Mouse (Mus musculus) activated CD4-positive, CD25-positive, alpha-beta regulatory T cell, adult 4 months (primary cell): ENCODE data around the gene Slc12a7. TPM values are rescaled to one million over a fixed set of nuclear protein-coding genes. Genes with fewer than 3 reads are reported as not detected.
"Not testable (repeated sequence)": the region's sequence is repeated elsewhere in the genome, so short reads cannot be mapped to it uniquely, and the experiment has no call there.

Source experiments
- ATAC-seq: one replicate; pipeline ENCODE4 v1.8.0; 2017
- polyA plus RNA-seq, 2 experiments: library from polyadenylated mRNA; unstranded; fragments of 100-300 nt; shearing (Covaris generic); gene quantifications; one replicate each; pipeline ENCODE4 v1.2.1; 2017

Gene Slc12a7
- 10 to 100 TPM; 30.3 to 34.9 TPM for polyA plus RNA-seq

GRCm38 (mm10) chr13:73732742-73733700, at the start of gene Slc12a7:
TSS of gene Slc12a7 (plus strand) at chr13:73733094.
- ATAC-seq, result no peak

- ATAC-seq, result no peak
Observed at GRCm38 (mm10) chr13:73683682-73684081, 49.2 kb upstream of the Slc12a7 start.

GRCm38 (mm10) chr13:73684412-73684811, 48.5 kb upstream of the Slc12a7 start:
- ATAC-seq, result no peak

- peak; percentile 53 for ATAC-seq
Observed at GRCm38 (mm10) chr13:73685502-73685901, 47.4 kb upstream of the Slc12a7 start.

- no peak for ATAC-seq
Observed at GRCm38 (mm10) chr13:73687601-73688000, 45.3 kb upstream of the Slc12a7 start.

GRCm38 (mm10) chr13:73688934-73689333, 44.0 kb upstream of the Slc12a7 start:
- ATAC-seq, result no peak

GRCm38 (mm10) chr13:73692249-73692868, 40.5 kb upstream of the Slc12a7 start:
- peak; percentile 53 for ATAC-seq

- ATAC-seq, result no peak
Observed at GRCm38 (mm10) chr13:73693333-73693732, 39.6 kb upstream of the Slc12a7 start.

- no peak for ATAC-seq
Observed at GRCm38 (mm10) chr13:73694972-73695371, 37.9 kb upstream of the Slc12a7 start.

GRCm38 (mm10) chr13:73696529-73696928, 36.4 kb upstream of the Slc12a7 start:
- ATAC-seq, result no peak

GRCm38 (mm10) chr13:73699714-73700113, 33.2 kb upstream of the Slc12a7 start:
- ATAC-seq, result no peak

GRCm38 (mm10) chr13:73700554-73700953, 32.3 kb upstream of the Slc12a7 start:
- no peak for ATAC-seq

GRCm38 (mm10) chr13:73701161-73701883, 31.6 kb upstream of the Slc12a7 start:
- no peak for ATAC-seq

GRCm38 (mm10) chr13:73702776-73703175, 30.1 kb upstream of the Slc12a7 start:
- peak; percentile 97 for ATAC-seq

GRCm38 (mm10) chr13:73703486-73703885, 29.4 kb upstream of the Slc12a7 start:
- ATAC-seq, result not testable (repeated sequence)

GRCm38 (mm10) chr13:73704694-73705325, 28.1 kb upstream of the Slc12a7 start, which contains the start of gene Slc6a19:
TSS of gene Slc6a19 (minus strand) at chr13:73704865.
- ATAC-seq, result no peak

GRCm38 (mm10) chr13:73709491-73709890, 23.4 kb upstream of the Slc12a7 start:
- ATAC-seq, result peak; percentile 18

- ATAC-seq, result no peak
Observed at GRCm38 (mm10) chr13:73711221-73711620, 21.7 kb upstream of the Slc12a7 start.

- ATAC-seq, result no peak
Observed at GRCm38 (mm10) chr13:73711803-73712202, 21.1 kb upstream of the Slc12a7 start.

- no peak for ATAC-seq
Observed at GRCm38 (mm10) chr13:73712228-73712627, 20.7 kb upstream of the Slc12a7 start.

GRCm38 (mm10) chr13:73713204-73713603, 19.7 kb upstream of the Slc12a7 start:
- ATAC-seq, result no peak

GRCm38 (mm10) chr13:73714020-73714419, 18.9 kb upstream of the Slc12a7 start:
- peak; percentile 72 for ATAC-seq
